Mouse (Mus musculus): Measurements from ENCODE around the gene Fam129c.

Fam129c gene

DNA sequence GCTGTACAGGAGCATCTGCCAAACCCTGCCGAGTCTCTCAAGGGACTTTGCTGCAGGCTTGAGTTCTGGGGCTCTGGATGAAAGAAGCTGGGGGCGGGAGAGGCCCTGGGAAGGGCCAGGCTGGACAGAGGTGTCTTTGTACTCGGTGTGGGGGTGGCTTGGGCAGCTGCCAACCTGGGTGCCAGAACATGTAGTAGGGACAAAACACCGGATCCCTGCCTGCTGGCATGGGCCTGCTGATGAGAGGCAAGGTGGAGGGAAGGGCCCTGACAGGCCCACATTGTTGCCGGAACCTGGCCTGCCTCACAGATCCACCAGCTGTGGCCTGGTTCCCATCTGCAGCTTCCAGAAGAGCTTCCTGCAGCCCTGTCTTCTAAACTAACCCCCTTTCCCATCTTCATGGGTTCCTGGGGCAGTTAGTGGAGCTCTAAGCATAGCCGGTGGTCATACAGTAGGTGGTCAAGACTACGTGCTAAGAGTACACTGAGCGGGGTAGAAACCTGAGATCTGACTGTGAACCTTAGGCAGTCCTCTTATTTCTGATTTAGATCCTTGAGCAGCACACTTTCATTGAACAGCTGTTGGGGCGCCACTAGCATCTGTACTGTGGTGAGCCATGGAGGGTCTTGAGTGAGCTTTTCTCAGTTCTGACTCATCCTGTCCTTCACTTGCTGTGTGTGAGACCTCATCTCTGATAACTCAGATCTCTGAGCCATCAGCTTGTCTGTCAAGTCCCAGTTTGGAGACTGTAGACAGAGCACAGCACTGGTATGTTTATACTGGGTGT lies 24.4 kb upstream of the Fam129c start:
- DNase-seq (ENCODE audit: extremely low spot score, low spot score), result no peak

DNA sequence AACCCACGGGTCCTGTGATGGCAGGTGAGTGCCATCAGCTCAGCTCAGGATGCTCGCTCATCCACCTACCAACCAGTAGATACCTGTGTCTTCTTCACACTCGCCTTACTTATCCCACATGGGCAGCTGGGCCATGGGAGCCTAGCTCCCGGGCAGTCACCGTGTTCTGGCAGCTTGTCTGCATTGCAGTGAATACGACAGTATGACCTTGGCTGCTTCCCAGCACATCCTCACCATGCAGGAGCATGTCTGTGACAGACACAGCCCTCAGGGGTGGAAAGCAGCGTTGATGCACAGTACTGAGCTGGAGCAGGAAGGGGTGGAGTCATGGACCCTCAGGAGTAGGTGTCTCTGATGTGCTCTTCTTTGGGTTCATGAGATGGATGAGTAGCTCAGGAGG lies 23.0 kb upstream of the Fam129c start:
- no peak for DNase-seq (ENCODE audit: extremely low spot score, low spot score)

DNA sequence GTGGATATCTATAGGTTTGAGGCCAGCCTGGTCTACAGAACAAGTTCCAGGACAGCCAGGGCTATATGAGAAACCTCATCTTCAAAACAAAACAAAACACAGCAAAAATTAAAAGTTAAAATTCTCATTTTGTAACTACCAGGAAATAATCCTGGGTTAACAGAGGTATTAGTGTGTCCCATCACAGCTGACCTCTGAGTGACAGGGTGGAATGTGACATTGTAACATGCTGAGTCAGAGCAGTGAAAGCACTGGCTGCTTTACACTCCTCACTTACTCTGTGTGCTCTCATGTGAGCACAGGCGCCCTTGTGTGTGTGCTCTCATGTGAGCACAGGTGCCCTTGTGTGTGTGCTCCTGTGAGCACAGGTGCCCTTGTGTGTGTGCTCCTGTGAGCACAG lies 22.4 kb upstream of the Fam129c start:
- DNase-seq (ENCODE audit: extremely low spot score, low spot score), result no peak

DNA sequence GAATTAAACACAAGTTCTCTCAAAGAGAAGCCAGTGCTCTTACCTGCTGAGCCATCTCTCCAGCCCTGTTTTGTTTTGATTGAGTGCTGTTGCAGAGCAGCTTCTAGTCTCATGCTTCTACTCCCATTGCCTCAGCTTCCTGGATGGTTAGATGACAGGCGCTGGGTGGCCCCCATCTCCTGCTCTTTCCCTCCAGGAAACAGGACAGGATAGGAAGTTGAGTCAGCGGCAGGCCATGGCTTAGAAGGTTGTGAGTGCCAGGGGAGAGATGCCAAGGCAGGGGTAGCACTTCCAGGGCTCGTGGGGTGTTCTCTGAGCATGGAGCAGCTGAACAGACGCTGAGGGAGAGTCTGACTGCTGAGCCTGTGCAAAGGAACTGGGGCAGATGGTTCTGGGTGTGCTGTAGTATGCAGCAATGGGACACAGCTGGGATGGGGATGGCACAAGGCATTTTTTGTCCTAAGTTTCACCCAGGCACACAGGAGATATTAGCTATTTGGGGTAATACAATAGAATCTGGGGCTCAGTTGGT lies 19.5 kb upstream of the Fam129c start:
- no peak for DNase-seq (ENCODE audit: extremely low spot score, low spot score)

DNA sequence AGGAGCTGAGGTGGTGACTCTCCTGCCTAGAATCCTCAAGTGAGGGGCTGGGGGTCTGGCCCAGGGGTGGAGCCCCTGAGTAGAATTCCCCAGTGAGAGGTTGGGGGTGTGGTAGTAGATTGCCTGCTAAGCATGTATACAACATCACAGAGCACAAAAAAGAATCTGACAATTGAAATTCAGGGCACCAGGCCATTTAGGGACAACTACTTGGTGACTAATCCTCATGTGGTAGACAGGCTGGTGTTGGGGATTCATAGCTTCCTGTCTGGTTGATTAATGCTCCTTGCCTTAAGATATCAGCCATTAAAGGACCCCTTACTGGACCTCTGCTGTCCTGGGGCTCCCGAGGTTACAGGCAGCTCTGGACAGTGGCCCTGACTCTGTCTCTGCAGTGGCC lies 18.4 kb upstream of the Fam129c start:
- DNase-seq (ENCODE audit: extremely low spot score, low spot score), result no peak

DNA sequence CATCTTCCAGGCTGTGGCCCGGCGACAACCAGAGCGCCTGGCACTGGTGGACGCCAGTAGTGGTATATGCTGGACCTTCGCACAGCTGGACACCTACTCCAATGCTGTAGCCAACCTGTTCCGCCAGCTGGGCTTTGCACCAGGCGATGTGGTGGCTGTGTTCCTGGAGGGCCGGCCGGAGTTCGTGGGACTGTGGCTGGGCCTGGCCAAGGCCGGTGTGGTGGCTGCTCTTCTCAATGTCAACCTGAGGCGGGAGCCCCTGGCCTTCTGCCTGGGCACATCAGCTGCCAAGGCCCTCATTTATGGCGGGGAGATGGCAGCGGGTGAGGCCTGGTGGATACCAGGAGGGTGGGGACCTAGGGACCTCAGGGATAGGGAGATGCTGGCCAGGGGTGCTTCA lies 18.0 kb upstream of the Fam129c start:
- no peak for DNase-seq (ENCODE audit: extremely low spot score, low spot score)

DNA sequence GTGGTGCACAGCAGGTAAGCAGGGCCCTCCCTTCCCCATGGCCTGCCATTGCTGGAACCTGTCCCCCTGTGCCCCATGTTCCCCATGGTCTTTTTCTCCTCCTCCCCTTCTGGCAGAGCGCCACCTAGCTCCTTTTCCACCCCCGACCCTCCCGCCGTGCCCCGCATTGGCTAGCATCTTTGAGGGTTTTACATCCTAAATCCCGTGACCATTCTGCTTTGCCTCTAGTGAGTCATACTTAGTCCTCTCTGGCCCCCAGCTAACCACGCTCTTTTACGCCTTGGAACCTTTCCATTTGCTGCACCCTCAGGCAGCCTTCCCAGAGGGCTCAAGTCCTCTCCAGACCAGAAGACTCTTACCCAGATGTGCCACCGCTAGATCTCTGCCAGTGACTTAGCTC lies 17.2 kb upstream of the Fam129c start:
- DNase-seq (ENCODE audit: extremely low spot score, low spot score), result no peak

DNA sequence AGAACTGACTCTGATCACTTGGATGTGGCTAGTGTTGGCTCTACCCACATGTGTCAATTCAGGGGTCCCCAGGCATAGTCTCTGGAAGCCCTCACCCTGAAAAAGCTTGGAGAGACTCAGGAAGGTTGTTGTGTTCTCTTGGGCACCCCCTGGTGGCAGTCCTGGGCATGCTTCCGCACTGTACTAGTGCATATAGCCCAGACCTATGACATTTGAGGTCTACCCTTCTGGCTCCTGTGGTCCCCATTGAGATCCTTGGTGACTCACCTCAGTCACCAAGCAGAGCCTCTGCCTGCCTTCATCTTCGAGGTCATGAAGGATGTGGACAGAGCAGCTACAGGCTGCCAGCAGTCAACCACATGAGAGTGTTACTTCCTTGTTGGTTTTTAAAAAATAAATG lies 10.6 kb upstream of the Fam129c start:
- DNase-seq (ENCODE audit: extremely low spot score, low spot score), result peak; percentile 44

DNA sequence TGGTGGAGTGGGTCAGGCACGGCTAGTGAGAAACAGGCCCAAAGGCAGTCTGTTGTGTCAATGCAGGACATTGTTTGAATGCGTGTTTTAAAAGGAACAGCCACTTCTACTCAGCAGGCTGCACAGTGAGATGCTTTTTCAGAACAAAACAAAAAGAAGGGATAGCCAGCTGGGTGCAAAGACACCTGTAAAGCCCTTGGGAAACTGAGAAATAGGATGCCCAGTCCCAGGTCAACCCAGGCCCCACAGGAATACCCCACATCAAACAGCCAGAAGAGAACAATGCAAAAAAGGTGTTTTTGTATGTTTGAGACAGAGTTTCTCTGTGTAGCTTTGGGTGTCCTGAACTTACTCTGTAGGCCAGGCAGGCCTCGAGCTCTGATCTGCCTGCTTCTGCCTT lies 8.7 kb upstream of the Fam129c start:
- DNase-seq (ENCODE audit: extremely low spot score, low spot score), result no peak

DNA sequence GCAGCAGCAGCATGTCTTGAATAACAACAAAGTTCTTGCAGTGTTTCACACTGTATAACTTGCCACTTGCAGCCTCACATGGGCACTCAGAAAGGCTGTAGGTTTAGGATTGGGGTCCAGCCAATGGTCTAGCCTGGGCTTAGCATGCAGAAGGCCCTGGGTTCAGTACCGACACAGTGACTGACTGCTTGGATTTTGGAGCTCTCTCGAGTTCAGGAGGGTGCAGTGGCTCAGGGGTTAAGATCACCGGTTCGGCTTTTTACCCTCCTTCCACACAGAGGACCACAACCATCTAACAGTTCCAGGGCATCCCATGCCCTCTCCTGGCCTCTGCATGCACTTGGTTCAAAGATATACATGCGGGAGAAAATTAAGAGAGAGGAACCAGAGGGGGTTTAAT lies 6.4 kb upstream of the Fam129c start:
- DNase-seq (ENCODE audit: extremely low spot score, low spot score), result no peak

DNA sequence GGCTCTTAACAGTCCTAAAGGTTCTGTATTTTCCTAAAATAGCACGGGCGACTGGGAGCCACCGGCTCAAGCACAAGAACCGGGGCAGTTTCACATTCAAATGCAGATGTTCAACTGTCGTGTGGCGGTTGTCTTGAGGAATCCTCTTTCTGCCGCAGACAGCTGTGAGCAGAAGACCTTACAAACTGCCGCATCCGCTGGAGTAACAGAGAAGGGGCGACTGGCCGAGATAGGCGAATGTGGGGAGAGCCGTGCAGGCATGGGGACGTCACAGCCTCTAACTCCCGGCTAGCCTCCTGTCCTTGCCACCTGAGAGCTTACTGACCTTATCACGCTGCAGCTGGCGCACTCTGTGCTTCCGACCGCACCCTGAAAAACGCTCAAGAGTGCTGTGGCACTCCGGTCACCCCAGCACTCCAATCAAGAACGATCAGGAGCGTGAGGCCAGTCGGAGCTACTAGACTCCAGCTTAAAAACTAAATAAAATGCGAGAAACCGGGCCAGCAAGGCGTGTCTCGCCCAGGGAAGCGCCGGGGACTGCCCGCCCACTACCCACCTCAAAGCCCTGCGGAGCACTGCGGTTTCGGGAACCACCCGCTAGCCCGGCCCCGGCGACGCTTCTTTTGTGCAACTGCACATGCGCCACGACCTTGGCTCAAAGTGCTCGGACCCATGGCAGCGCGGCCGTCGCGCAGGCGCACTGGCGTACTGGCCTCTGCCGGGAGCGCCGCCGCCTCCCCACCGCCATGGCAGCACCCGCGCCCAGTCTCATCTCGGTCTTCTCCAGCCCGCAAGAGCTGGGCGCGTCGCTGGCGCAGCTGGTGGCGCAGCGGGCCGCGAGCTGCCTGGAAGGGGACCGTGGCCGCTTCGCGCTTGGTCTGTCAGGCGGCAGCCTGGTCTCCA lies 5.7 kb upstream of the Fam129c start, which contains the start of gene Pgls:
Gene Pgls (plus strand): TSS at position 706 of the 903 bp plus-strand sequence.
- peak; percentile 94 for DNase-seq (ENCODE audit: extremely low spot score, low spot score)

DNA sequence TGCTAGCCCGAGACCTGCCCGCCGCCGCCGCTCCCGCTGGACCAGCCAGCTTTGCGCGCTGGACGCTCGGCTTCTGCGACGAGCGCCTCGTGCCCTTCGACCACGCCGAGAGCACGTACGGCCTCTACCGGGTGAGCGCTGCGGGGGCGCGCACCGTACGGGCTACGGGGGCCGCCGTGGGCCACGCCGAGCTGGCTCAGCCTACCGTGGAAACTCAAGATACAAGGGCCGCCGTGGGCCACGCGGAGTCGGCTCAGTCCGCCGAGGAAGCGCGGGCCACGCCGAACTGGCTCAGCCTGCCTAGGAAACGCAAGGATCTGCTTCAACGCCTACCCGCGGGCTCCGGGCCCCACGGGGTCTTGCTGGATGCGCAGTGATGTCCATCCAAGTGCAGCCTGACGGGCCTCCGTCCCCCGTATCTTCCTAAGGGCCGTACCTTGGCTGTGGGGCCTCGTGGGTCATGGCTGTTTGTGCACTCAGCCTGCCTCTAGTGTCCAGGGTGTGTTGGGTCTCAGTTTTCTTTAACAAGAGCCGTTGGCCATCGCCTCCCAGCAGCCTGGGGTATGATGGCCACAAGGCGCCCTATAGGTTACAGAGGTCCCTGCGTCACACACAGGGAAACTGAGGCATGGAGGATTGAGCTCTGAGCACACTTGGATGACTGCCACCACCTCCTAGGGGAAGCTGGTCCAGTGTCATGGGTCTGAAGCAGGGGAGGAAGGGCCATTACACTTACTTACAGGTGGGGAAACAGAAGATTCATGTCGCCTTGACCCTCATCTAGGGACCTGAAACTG lies 4.9 kb upstream of the Fam129c start:
- no peak for DNase-seq (ENCODE audit: extremely low spot score, low spot score)

DNA sequence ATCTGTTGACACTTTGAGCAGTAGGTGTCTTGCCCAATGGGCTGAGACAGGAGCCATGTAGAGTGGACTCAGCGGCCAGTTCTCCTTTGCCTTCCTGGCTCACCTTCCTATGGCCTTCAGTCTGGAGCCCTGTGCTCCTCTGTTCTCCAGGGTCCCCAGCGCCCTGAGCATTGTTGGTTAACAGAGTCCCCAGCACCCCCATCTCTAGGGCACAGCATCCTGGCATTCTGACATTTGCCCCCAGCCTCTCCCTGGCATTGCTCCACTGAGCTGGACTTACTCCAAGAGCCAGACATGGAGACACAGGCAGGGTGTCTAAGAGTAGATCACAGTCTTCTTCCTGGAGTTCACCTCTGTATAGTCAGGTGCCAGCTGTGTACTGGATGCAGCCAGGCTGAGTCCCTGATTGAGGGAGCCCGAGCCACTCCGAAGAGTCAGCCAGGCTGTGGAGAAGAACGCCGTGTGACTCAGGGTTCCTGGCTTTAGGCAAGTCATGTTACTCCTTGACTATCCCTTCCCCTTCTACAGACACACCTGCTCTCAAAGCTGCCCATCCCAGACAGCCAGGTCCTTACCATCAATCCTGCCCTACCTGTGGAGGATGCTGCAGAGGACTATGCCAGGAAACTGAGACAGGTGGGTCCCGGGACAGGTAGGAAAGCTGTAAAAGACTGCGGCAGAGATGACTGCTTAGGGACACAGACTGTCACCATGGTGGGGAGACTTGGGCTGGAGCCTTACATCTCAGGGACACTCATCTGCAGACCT lies 3.7 kb upstream of the Fam129c start:
- DNase-seq (ENCODE audit: extremely low spot score, low spot score), result no peak

DNA sequence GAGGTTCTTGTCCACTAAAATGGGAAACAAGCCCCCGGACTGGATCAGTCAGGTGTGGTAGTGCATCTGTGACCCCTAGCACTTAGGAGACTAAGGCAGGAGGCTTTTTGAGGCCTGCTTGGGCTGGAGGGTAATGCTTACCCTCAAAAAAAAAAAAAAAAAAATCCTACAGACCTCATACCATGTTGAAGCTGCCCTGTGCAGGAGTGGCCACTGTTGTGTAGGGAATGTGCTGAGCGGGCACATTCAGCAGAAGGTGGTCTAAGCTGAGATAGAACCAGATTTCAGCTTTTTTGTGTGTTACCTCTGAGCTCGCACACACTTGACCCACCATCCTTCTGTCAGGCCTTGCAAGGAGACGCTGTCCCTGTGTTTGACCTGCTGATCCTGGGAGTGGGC lies 3.1 kb upstream of the Fam129c start:
- no peak for DNase-seq (ENCODE audit: extremely low spot score, low spot score)

DNA sequence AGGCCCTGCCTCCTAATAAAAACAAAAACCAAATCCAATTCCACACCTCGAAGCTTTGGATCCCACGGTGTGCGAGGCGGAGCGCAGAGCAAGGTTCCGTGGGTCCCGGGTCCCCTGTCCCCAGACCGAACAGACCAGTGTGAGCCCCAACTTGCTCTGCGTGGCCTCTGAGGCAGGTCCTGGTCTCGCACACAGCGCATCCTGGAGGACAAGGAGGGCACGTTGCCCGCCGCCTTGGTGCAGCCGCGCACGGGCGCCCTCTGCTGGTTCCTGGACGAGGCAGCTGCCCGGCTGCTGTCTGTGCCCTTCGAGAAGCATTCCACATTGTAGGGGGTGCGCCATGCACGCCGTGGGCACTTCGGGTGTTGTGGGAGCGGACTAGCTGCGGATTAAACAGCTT lies 1.6 kb upstream of the Fam129c start:
- DNase-seq (ENCODE audit: extremely low spot score, low spot score), result peak; percentile 89

DNA sequence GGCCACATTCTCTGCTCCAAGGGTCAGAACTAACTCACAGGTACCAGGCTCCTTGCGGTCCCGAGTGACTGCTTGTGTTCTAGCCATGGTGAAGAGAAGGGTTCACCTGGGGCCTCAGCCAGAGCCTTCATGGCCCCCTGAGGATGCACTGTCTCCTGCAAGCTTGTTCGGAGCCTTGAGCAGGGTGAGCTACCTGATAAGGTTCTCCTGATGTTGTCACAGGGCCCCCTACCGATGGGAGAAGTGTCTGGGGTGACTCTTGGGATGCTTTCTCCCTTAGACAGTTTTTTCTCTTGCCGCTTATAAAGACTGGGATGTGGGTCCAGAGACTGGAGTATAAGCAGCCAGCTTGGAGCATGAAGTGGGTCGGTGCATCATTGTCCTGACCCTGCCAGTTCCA lies 1.1 kb upstream of the Fam129c start:
- no peak for DNase-seq (ENCODE audit: extremely low spot score, low spot score)

DNA sequence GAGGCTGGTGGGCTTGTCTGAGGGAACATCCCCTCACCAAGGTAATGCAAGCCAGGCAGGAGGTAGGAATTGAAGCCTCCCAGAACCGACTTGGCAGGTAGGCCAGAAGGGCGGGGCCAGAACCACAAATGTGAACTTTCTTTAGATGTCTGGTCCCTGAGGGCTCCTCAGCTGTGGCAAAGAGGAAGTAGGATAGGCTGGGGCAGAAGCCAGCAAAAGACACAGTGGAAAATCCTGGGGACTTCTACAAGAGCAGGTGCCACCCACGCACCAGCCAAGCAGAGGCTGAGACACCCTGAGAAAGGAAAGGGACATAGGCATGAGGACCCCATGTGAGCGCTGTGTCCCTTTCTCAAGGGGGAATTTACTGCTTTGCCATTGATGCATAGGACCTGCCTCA lies 650 bp upstream of the Fam129c start:
- DNase-seq (ENCODE audit: extremely low spot score, low spot score), result no peak

DNA sequence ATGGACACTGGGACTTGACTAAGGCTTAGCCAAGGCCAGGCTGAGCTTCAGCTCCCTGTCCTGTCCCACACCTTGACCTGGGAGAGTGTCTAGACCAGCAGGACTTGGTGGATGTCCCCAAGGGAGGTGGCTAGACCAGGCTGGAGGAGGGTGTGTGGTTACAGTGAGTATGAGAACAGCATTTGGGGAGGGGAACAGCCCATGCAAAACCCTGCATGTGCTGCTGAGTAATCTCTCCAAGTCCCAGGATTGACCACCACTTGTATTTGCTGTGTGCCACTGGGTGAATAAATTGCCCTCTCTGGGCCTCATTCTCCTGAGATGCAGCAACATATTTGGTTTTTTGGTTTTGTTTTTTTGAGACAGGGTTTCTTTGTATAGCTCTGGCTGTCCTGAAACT lies 927 bp downstream of the Fam129c start:
- DNase-seq (ENCODE audit: extremely low spot score, low spot score), result no peak

DNA sequence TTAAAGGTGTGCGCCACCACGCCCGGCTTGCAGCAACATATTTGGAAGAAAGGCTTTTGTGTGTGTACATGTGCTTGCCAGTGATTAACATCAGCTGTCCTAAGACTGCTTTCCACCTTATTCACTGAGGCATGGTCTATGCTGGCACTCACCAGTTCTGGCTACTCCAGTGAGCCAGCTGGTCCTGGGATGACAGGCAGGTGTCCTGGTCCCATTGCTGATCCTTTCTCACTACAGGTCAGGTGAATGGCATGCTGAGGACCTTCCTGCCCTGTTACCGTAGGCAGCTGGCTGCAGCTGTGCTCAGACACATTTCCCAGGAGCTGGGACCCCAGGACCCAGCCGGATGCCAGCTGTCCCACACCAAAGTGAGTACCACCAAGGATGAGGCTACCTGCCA lies 1.4 kb downstream of the Fam129c start:
- DNase-seq (ENCODE audit: extremely low spot score, low spot score), result no peak

DNA sequence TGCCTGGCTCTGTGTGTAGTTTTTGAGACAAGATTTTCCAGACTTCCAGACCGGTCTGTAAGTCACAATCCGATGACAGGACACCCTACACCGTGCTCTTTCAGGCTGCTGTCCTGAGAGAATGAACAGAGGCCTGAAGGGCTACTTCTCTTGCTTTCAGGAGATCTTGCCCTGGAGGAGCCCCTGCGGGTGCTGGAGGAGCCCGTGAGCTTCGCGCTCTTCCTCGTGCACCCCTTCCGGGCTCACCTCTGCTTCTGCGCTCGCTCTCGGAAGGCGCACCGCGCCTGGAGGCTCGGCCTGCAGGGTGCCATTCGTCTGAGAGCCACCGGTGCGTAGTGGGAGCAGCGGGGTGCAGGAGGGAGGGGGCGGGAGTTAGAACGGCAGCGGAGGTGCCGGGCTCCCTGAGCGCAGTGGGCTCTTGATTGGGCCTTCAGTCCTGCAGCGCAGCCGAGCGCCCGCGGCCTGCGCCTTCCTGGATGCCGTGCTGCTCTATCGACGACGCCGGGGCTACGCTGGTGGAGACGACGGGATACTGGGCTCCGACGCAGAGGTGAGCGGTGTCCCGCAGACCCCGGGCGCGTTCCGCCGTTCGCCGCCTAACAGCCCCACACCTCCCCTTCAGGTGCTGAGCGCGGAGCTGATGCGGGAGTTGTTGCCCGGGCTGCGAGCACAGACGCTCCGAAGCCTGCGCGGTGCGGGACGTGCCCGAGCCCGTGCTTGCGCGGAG lies 4.7 kb downstream of the Fam129c start:
- peak; percentile 54 for DNase-seq (ENCODE audit: extremely low spot score, low spot score)
